Mouse (Mus musculus): Measurements from ENCODE around the gene Alg3. TPM values are rescaled to one million over a fixed set of nuclear protein-coding genes. Genes with fewer than 3 reads are reported as not detected.

Gene Alg3
- total and polyA plus RNA-seq, 2 experiments from 2014 or later = 32.7 to 38.2 TPM

DNA sequence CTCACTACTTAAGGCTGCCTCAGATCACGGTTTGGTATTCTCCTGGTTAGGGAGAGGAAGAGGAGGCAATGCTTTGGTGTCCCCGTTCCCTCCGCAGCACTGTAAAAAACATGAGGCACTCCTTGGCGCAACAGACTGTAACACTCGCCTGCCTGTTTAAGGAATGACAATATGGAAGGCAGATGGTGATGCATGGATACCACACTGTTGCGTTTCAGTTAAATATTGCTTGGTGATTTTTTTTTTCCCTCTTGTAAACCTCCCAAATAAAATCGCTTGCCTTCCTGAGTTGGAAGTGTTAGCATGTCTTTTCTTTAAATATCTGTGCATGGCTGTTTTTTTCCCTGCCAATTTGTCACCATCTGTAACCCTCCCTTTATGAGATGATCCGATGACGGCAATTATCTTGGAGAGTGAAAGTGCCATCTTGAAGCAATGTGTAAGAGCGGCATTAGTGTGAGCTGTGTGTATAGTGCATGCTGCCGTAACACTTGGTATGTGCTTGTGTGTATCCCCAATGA lies 17.4 kb upstream of the Alg3 start:
- H3K27ac ChIP-seq (ENCODE audit: low read depth, low read length) = peak overlapping the region; percentile 38
- peak; percentile 21 for DNase-seq (ENCODE audit: low spot score)
- no peak for TF ChIP-seq CTCF (IDR thresholded peaks at IDR 0.05)

DNA sequence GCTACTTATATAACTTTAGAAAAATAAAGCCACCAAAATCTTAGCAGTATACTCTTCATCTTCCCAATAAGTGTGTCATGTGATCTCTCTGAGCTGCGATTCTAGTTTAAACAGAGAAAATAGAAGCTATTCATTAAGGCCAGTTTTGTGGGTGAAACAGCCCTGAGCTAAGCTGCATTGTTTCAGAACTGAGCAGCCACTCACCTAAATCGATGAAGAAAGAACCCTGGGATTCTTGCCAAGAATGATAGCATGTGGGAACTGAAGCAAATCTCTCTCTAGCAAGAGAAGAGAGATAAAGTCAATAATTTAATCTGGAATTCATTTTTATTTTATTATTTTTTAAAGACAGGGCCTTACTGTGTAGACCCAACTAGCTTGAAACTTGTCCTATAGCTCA lies 11.7 kb upstream of the Alg3 start:
- peaks cover 6% of the 10 kb centered on the region; the same call in 1 of the 2 replicates for H3K4me1 ChIP-seq (ENCODE audit: insufficient read depth, low read length)
- DNase-seq (ENCODE audit: low spot score) (no peak), ATAC-seq (ENCODE audit: low FRiP score) (no peak)
- no peak overlapping the region for H3K4me3 ChIP-seq (ENCODE audit: low read depth, low read length)
- no peaks in the 10 kb centered on the region for H3K9me3 ChIP-seq (ENCODE audit: low read length)
- 41% methylated on average over 2 of the region's 2 CpGs for WGBS
- H3K4me2 ChIP-seq (ENCODE audit: low read depth, low read length, poor library complexity, severe bottlenecking) = no peak overlapping the region
- no peaks in the 10 kb centered on the region for H3K27me3 ChIP-seq (ENCODE audit: insufficient read depth, low read length)
- H3K9ac ChIP-seq (replicated peaks; ENCODE audit: low read length, poor library complexity, severe bottlenecking) = 0 out of 2 replicates have a peak overlapping the region, but pooled peaks have one; percentile 80
- peak overlapping the region; percentile 97 for H3K27ac ChIP-seq (ENCODE audit: low read depth, low read length)
- 0 out of 2 replicates have a peak, but pooled peaks cover 4% of the 10 kb centered on the region for H3K36me3 ChIP-seq (ENCODE audit: insufficient read depth, low read length)
- no peak for TF ChIP-seq CTCF (IDR thresholded peaks at IDR 0.05)

More for the DNA sequence above, 17.4 kb upstream of the Alg3 start:
- no peaks in the 10 kb centered on the region for H3K4me1 ChIP-seq (ENCODE audit: insufficient read depth, low read length)
- peaks cover 3% of the 10 kb centered on the region; the same call in 1 of the 2 replicates for H3K36me3 ChIP-seq (ENCODE audit: insufficient read depth, low read length)
- H3K9ac ChIP-seq (replicated peaks; ENCODE audit: low read length, poor library complexity, severe bottlenecking) = 0 out of 2 replicates have a peak overlapping the region, but pooled peaks have one; percentile 92
- no peak for ATAC-seq (ENCODE audit: low FRiP score)
- H3K9me3 ChIP-seq (ENCODE audit: low read length) = no peaks in the 10 kb centered on the region
- H3K4me3 ChIP-seq (ENCODE audit: low read depth, low read length) = peak overlapping the region; percentile 63; the same call in 1 of the 2 replicates
- peak overlapping the region; percentile 93 for H3K4me2 ChIP-seq (ENCODE audit: low read depth, low read length, poor library complexity, severe bottlenecking)
- WGBS = 58% methylated on average over 11 of the region's 11 CpGs
- H3K27me3 ChIP-seq (ENCODE audit: insufficient read depth, low read length) = no peaks in the 10 kb centered on the region

DNA sequence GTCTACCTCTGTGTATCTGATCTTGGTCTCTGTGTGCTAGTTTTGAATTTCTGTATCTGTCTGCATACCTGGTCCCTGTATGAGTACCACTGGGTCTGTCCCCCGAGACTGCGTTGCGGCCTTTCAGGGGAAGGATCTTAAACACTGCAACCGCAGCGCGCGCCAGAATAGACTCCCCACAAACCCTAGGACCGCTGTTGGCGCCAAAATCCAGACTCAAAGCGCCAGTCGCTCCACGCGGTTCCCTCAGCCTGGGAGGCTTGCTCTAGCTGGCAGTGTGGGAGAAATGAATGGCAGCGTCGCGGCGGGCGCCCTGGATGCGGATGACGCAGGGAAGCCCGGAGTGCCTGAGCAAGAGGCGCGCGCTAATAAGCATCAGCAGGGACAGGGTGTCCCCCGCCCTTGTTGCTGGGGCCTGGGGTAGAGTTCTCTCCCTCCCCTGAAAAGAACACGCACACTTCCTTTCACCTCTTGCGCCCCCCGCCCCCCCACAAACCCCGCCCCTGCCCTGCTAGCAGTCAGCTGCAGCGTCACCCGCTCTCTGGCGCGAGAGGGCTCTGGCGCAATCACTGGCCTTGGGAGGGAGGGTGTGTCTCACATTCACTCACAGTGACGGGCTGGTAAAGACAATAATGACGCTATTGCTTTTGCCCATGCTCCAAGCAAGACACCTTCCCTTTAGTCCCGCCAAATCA lies 10.6 kb upstream of the Alg3 start:
- no peak for TF ChIP-seq CTCF (IDR thresholded peaks at IDR 0.05)
- WGBS = under 1% methylated on average over 35 of the region's 37 CpGs
- peak overlapping the region; percentile 90 for H3K4me2 ChIP-seq (ENCODE audit: low read depth, low read length, poor library complexity, severe bottlenecking)
- no peaks in the 10 kb centered on the region for H3K9me3 ChIP-seq (ENCODE audit: low read length)
- H3K4me1 ChIP-seq (ENCODE audit: insufficient read depth, low read length) = peaks cover 6% of the 10 kb centered on the region; the same call in 1 of the 2 replicates
- DNase-seq (ENCODE audit: low spot score) (peak; percentile 85), ATAC-seq (ENCODE audit: low FRiP score) (peak; percentile 75)
- H3K27ac ChIP-seq (ENCODE audit: low read depth, low read length) = peak overlapping the region; percentile 97
- H3K9ac ChIP-seq (replicated peaks; ENCODE audit: low read length, poor library complexity, severe bottlenecking) = peak overlapping the region; percentile 80
- no peaks in the 10 kb centered on the region for H3K27me3 ChIP-seq (ENCODE audit: insufficient read depth, low read length)
- H3K4me3 ChIP-seq (ENCODE audit: low read depth, low read length) = peak overlapping the region; percentile 69
- H3K36me3 ChIP-seq (ENCODE audit: insufficient read depth, low read length) = 0 out of 2 replicates have a peak, but pooled peaks cover 8% of the 10 kb centered on the region

DNA sequence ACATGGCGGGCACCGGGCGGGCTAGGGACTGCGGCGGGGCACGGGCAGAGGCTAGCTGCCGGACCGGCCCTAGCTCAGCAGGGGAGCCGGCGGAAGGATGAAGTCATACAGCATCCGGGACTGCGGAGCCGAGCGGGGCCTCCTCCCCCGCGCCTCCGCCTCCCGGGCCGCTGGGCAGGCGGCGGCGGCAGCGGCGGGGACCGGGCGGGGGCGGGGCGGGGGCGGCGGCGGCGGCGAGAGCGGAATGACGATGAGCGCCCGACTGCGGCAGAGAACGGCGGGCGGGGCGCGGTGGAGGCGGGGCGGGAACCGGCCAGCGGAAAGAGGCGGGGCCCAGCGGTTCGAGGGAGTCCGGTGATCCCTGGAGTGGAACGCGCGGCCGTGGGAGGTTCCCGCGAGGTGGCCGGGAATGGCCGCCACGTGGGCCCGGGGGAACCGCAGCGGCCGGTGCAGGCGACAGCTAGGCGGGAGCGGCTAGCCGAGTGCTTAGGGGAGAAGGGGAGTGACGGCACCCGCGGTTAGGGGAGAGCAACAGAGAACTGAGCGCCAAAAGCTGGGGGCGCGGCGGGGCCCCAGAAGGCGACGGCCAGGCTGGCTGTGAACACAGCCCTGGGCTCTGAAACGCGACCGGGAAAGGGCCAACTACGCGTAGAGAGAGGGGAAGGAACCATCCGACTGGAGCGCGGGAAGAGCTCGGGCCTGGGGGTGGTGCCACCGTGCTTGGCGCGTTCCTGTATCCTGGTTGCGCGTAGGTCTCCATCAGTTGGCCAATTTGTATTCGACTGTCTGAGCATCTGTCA lies 9.9 kb upstream of the Alg3 start, which contains the start of gene Camk2n2:
Camk2n2 (minus strand) TSS at position 97 of the 800 bp plus-strand sequence.
- H3K36me3 ChIP-seq (ENCODE audit: insufficient read depth, low read length) = 0 out of 2 replicates have a peak, but pooled peaks cover 8% of the 10 kb centered on the region
- WGBS = under 1% methylated on average over 51 of the region's 92 CpGs
- TF ChIP-seq CTCF (IDR thresholded peaks at IDR 0.05) = no peak
- DNase-seq (ENCODE audit: low spot score) = peak; percentile 66
- ATAC-seq (ENCODE audit: low FRiP score) = peak; percentile 47
- H3K9me3 ChIP-seq (ENCODE audit: low read length) = no peaks in the 10 kb centered on the region
- H3K4me3 ChIP-seq (ENCODE audit: low read depth, low read length) = peak within 1 kb of the TSS; percentile 69
- peaks cover 6% of the 10 kb centered on the region; the same call in 1 of the 2 replicates for H3K4me1 ChIP-seq (ENCODE audit: insufficient read depth, low read length)
- H3K9ac ChIP-seq (replicated peaks; ENCODE audit: low read length, poor library complexity, severe bottlenecking) = peak within 1 kb of the TSS; percentile 80
- no peaks in the 10 kb centered on the region for H3K27me3 ChIP-seq (ENCODE audit: insufficient read depth, low read length)
- H3K27ac ChIP-seq (ENCODE audit: low read depth, low read length) = peak within 1 kb of the TSS; percentile 97
- peak within 1 kb of the TSS; percentile 90 for H3K4me2 ChIP-seq (ENCODE audit: low read depth, low read length, poor library complexity, severe bottlenecking)

DNA sequence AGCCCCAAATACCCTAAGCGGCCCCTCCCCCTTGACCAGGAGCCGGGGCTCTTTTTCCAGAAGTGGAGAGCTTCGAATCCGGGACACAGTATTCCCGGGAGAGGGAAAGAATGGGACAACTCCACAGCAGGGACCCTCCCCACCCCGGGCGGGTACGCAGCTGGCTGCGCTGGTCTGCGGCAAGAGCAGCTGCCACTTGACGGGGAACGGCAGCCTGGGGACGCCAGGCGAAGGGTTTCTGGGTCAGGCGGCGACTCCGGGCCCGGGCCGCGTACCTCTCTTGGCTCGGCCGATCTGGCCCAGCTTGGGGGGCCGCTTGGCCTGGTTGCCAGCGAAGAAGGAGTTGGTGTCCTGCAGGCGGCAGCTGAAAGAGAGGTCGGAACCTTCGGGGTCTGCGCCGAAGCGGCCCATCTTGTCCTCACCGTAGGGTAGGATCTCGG lies 9.2 kb upstream of the Alg3 start:
- H3K27me3 ChIP-seq (ENCODE audit: insufficient read depth, low read length) = no peaks in the 10 kb centered on the region
- peak overlapping the region; percentile 90 for H3K4me2 ChIP-seq (ENCODE audit: low read depth, low read length, poor library complexity, severe bottlenecking)
- peak; percentile 11 for ATAC-seq (ENCODE audit: low FRiP score)
- peak overlapping the region; percentile 97 for H3K27ac ChIP-seq (ENCODE audit: low read depth, low read length)
- H3K4me1 ChIP-seq (ENCODE audit: insufficient read depth, low read length) = peaks cover 6% of the 10 kb centered on the region; the same call in 1 of the 2 replicates
- peak overlapping the region; percentile 80 for H3K9ac ChIP-seq (replicated peaks; ENCODE audit: low read length, poor library complexity, severe bottlenecking)
- 0 out of 2 replicates have a peak, but pooled peaks cover 8% of the 10 kb centered on the region for H3K36me3 ChIP-seq (ENCODE audit: insufficient read depth, low read length)
- DNase-seq (ENCODE audit: low spot score) = peak; percentile 12
- no peaks in the 10 kb centered on the region for H3K9me3 ChIP-seq (ENCODE audit: low read length)
- 2% methylated on average over 32 of the region's 32 CpGs for WGBS
- no peak for TF ChIP-seq CTCF (IDR thresholded peaks at IDR 0.05)
- peak overlapping the region; percentile 69 for H3K4me3 ChIP-seq (ENCODE audit: low read depth, low read length)
